Mouse (Mus musculus): ENCODE measurements around the gene Rapgefl1.

- TF ChIP-seq POLR2A (IDR thresholded peaks at IDR 0.05; ENCODE audit: insufficient read length, low read depth) = peak; percentile 5
- TF ChIP-seq SRF (IDR thresholded peaks at IDR 0.05; ENCODE audit: control insufficient read depth, insufficient read length, low read depth) = no peak
- no peak for TF ChIP-seq USF1 (IDR thresholded peaks at IDR 0.05; ENCODE audit: low read depth)
- TF ChIP-seq REST (IDR thresholded peaks at IDR 0.05; ENCODE audit: insufficient read depth, insufficient read length) = no peak
- no peak for TF ChIP-seq E2F4 (IDR thresholded peaks at IDR 0.05; ENCODE audit: insufficient read depth)
- no peak for TF ChIP-seq CEBPB (IDR thresholded peaks at IDR 0.05; ENCODE audit: insufficient read depth, poor library complexity, severe bottlenecking)
- peak; percentile 65 for TF ChIP-seq POLR2AphosphoS2 (IDR thresholded peaks at IDR 0.05; ENCODE audit: insufficient read length, low read depth)
- TF ChIP-seq MAX (IDR thresholded peaks at IDR 0.05; ENCODE audit: low read depth) = no peak
- TF ChIP-seq MYOD1 (IDR thresholded peaks at IDR 0.05; ENCODE audit: control insufficient read depth in 1 of 3, insufficient read length in 2 of 3, low read depth in 2 of 3) = peak in 2 of 3 experiments; percentile 19 to 49
- TF ChIP-seq TCF12 (IDR thresholded peaks at IDR 0.05; ENCODE audit: insufficient read depth, poor library complexity, severe bottlenecking) = no peak
- TF ChIP-seq MYOG (IDR thresholded peaks at IDR 0.05; ENCODE audit: control insufficient read depth in 1 of 3, insufficient read depth in 1 of 3, insufficient read length in 2 of 3, low read depth in 2 of 3) = no peak
- TF ChIP-seq TCF3 (IDR thresholded peaks at IDR 0.05; ENCODE audit: insufficient read length, low read depth) = no peak
Observed at GRCm38 (mm10) chr11:98796515-98797216, 39.9 kb upstream of the Rapgefl1 start.
